Mouse (Mus musculus) olfactory bulb, adult 2 months (tissue): ENCODE data around the gene Mt4.

Experiments used
- CTCF ChIP-seq: fragments of 200-500 bp; IDR thresholded peaks from 2 replicates; pipeline ENCODE4 v1.5.1; 2012; ENCODE audit warnings: low read depth, mild to moderate bottlenecking, low read length, moderate library complexity; ENCODE audit not compliant: insufficient read depth
- POLR2A ChIP-seq: fragments of 200-500 bp; IDR thresholded peaks from 2 replicates; pipeline ENCODE4 v1.6.1; 2012; ENCODE audit warnings: mild to moderate bottlenecking, low read depth, low read length, moderate library complexity; ENCODE audit not compliant: insufficient read depth

DNA sequence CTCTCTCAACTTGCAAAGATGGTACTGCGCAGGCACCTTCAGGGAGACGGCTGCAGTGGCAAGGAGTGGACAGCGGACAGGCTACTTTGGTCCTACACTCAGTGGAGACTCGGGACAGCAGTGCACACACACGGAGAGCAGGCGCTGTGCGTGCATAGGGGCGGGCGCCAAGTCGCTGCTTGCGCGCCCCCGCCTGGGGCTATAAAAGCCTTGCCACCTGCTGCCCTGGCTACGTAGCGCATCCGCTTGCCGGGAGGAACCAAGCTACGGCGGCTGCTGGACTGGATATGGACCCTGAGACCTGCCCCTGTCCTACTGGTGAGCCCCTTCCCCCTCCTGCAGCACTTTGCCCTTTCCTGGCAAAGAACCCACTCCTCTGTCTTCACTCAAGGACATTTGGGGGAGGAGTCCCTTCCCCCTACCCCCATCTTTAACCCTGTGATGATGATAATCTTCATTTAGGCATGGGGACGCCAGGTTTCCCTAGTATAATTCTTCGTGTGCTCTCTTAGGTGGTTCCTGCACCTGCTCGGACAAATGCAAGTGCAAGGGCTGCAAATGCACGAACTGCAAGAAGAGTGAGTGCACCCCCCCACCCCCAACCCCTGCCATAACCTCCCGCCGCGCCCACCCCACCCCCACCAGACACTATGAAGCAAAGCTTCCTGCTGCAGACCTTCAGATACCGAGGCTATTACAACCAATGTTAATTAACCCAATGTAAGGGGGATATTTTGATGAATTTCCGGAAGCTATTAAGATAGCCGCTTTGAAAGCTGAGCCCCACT is 15.7 kb downstream of the Mt4 start, which contains the start of gene Mt3:
- TF ChIP-seq CTCF, result no peak
- peak; percentile 97 for TF ChIP-seq POLR2A
